Mouse (Mus musculus) CD4-positive, CD25-positive, alpha-beta regulatory T cell, adult 2 months (primary cell): ENCODE data around the gene Ezh1.

Experiments
- DNase-seq: peaks from one replicate; pipeline ENCODE4 v3.0.0-alpha.2; 2012; ENCODE audit warnings: low read depth, low spot score

Ezh1 gene

DNA sequence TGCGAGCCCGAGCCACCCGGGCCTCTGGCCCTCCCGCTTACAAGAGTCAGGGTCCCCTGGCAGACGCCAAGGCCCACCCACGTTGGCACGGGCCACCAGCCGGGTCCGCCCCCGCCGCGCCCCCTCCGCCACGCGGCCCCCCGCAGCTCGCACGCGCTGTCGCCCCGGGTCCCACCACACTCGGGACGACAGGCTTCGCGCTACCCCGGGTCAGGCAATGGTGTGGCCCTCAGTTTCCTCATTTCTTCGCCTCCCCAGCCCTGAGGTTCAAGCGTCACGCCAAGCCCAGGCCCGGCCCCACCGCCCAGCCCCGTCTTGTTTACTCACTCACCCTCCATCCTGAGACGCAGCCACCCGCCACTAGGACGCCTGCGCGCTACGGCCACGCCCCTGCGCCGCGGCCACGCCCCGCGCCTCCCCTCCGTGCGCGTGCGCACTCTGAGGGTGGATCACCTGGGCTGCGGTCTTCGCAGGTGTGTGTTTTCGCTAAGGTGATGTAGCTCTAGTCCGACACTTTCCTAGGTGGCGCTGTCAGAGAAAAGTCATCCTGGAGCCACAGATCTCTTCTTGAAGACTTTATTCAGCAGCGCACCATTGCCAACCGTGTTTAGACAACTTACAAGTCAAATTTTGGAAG is at the start of gene Ezh1:
TSS of gene Ezh1 (minus strand) at position 399 of the 637 bp plus-strand sequence.
- DNase-seq = peak; percentile 95

DNA sequence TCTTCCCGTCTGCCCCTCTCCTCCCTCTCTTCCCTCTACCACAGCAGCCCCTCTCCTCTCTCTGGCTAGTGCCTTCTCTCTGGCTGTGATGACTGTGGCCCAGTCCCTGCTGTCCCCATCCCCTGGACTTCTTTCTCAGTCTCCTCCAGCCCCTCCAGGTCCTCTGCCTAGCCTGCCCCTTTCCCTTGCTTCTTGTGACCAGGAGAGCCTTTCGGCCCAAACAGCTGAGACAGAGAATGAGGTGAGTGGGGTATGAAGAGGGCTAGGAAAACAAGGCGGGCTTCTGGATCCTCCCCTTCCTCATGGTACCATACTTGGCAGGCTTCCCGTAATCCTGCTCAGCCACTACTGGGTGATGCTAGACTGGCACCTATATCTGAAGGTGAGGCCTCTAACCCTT is 49.0 kb upstream of the Ezh1 start:
- DNase-seq = no peak

DNA sequence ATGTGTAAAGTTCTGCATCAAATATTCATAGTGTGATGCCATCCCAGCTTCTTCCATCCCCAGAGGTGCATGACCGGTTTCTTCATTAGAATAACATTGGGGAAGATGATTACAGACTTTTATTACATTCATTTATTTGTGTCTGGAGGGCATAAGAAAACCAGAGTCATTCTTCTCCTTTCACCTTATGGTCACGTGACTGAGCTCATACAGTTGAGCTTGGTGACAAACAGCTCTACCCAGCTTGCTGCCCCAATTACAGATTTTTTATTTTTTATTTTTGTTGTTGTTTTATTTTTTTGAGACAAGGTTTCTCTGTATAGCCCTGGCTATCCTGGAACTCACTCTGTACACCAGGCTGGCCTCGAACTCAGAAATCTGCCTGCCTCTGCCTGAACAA is 46.2 kb upstream of the Ezh1 start:
- DNase-seq = no peak

DNA sequence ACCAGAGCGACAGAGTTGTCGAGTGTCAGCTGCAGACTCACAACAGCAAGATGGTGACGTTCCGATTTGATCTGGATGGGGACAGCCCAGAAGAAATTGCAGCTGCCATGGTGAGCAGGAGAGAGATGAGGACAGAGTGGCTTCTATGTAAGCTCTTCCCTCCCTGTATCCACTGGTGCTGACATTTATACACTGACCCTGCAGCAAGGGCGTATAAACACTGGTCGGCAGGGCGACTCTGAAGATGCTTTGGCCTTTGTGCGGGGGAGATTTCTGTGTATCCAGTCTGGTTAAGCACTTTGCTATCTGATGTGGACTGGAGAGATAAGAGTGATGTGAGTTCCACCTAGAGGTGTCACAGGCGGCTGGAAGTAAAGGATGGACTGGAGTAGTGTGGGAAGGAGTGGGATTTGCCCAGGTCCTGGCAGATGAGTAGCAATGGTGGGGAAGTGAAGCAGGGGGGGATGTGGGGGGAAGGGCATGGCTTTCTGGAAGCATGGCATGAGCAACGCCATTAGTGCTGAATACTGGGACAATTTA is 43.4 kb upstream of the Ezh1 start:
- no peak for DNase-seq

DNA sequence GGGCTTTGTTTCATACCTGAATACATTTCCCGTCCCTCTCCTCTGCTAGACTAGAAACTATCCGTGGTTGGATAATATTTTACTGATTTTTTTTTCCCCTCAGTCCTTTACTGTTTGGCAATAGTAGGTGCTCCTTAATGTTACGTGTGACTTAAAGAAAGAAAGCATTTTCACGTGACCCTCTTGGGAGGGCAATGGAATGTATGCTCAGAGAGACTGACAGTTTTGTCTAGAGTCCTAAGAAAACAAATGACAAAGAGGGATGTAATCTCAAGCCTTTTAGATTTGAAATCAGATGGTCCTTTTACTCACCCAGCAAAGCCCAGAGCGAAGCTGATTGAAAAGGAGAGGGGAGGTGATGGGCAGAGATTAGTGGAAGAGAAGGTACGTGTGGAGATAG is 39.6 kb upstream of the Ezh1 start:
- no peak for DNase-seq

DNA sequence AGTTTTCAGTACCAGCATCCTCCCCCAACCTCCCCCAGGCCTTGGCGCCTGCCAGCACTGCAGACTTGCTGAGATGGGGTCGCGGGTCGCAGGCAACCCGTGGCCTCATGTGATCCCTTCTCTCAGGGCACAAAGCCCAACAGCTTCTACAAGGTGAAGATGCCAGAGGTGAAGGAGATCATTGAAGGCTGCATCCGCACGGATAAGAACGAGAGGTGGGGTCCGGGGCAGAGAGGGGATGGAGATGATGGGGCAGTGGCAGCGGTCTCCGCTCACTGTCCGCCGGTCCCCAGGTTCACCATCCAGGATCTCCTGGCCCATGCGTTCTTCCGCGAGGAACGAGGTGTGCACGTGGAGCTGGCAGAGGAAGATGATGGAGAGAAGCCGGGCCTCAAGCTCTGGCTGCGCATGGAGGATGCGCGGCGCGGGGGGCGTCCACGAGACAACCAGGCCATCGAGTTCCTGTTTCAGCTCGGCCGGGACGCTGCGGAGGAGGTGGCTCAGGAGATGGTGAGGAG is 38.8 kb upstream of the Ezh1 start:
- no peak for DNase-seq

DNA sequence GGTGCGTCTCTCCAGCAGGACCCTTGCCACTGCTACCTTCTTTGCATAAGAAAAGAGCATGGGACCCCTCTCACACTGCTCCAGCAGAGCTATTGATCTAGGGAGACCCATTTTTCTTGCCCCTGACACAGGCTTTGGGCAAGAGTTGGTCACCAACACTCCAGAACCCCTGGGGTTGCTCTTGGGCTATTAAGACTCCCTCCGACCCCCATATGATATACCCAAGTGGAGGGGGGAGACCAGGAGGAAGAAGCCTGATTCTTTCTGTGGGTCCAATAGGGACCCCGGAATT is 37.7 kb upstream of the Ezh1 start:
- no peak for DNase-seq

DNA sequence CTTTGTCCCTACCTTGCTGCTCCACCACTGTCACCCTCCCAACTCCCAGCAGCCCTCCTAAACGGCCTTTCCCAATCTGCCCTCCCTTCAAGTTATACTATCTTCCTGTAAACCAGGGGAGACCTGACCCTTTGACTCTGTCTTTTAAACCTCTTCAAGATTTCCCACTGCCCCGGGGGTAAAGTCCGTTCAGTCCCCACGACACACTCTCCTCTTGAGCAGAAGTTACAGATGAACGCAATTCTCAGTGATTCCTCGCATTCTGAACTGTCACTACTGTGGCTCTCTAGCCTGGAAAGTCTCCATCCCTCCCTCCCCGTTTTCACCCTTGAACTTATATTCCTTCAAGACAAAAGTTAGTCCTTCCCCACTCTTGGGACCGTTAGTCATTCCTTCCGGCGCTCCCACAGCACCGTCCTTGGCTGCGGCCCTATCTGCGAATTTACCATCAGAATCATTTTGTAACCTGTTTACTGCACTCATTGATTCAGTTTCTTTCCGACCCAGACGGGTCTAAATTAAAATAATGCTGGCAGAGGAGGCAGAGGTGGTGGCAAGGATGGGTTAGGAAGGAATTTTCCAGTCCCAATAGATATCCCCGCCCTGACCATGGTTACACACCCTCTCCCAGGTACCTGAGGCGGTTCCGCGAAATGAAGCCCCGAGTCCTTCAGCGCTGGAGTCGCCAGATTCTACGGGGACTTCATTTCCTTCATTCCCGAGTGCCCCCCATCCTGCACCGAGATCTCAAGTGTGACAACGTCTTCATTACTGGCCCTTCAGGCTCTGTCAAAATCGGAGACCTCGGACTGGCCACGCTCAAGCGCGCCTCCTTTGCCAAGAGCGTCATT is 37.1 kb upstream of the Ezh1 start:
- no peak for DNase-seq

DNA sequence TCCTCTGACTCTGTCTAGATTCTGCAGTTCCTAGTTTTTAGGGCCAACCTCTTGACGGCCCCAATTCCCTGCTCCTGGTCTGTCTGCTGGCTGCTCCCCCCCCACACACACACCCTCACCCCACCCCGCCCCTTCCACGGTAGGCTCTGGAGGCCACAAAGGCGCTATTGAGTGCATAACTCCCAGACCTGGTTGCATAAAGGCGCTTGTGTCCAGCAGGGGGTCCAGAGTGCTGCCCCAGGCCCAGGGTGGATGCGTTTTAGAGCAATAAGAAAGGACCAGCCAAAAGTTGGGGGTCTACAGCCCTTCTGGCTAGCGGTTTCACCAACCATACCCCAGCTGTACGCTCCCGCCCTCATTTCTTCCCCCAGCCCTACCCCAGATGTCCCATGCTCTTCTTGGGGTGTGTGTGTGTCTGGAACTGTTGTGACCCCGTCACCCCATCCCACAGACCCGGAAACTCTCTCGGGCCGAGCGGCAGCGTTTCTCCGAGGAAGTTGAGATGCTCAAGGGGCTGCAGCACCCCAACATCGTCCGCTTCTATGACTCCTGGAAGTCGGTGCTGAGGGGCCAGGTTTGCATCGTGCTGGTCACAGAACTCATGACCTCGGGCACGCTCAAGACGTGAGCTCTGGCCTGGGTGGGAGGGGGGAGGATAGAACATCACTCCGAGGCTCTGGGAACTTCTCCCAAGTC is 36.2 kb upstream of the Ezh1 start:
- peak; percentile 17 for DNase-seq

DNA sequence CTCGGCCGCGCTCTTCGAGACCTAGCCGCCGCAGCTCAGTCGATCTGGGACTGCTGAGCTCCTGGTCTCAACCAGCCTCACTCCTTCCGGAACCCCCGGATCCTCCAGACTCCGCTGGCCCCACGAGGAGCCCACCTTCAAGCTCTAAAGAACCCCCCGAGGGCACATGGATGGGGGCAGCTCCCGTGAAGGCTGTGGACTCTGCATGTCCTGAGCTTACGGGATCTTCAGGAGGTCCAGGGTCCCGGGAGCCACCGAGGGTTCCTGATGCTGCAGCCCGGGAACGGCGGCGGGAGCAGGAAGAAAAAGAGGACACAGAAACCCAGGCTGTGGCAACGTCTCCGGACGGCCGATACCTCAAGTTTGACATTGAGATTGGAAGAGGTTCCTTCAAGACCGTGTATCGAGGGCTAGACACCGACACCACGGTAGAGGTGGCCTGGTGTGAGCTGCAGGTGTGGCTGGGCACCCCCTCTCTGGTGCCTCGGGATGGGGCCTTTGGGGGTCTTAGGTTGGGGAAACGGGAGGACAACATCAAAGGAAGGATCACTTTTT is 34.6 kb upstream of the Ezh1 start:
- DNase-seq = no peak

DNA sequence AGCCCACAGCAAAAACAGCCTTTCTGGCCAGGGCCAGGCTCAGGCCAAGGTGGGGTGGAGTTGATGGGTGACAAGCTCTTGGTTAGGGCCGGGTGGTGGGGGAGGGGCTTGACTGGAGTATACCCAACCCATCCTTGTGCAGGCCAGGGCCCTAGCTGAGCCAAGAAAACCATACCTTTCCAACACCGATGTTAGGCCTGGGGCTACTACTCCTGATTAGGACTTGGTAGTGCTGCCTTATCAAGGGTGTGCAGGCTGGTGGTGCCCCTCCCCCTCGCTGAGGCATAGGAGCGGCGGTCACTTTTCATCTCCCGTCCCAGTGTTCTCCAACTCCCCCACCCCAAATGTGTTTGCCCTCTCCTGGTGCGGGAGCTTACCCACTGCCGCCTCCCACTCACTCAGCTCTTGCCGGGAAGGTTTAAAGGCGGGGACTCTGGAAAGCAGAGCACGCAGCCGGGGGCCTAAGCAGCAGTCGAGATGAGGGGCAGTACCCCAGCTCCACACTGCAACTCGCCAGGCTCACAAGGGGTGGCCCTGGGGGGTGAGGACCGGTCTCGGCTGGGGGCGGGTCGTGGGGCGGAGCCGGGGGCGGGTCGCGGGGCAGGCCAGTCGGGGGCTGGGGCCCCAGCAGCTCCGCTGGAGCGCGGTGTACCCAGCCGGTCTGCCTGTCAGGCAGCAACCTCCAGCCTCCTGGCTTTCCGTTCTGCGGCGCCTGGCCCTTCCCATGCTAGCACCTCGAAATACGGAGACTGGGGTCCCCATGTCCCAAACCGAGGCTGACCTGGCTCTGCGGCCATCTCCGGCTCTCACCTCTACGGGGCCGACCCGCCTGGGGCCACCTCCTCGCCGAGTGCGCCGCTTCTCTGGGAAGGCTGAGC is 33.9 kb upstream of the Ezh1 start, which contains the start of gene Wnk4:
TSS of gene Wnk4 (plus strand) at position 620 of the 878 bp plus-strand sequence.
- DNase-seq = peak; percentile 53

DNA sequence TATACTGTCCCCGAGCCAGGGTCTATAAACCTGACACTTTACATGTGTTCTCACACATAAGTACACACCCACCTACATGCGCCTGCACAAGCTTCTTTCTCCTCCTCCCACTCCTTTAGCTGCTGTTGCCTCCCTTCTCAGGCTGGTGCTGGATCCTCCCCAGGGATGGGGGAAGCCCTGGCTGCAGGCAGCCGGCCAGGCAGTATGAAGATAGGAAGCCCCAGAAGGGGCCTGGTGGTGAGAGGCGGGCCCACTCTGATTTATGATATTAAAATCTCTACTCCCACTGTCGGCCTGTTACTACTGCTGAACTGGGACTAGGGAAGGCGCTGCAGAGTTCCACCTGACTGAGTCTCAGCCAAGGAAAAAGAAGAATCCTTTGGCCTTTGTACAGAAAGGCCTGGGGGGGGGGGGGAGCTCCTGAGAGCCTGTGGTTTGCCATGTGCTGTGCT is 33.0 kb upstream of the Ezh1 start:
- no peak for DNase-seq

DNA sequence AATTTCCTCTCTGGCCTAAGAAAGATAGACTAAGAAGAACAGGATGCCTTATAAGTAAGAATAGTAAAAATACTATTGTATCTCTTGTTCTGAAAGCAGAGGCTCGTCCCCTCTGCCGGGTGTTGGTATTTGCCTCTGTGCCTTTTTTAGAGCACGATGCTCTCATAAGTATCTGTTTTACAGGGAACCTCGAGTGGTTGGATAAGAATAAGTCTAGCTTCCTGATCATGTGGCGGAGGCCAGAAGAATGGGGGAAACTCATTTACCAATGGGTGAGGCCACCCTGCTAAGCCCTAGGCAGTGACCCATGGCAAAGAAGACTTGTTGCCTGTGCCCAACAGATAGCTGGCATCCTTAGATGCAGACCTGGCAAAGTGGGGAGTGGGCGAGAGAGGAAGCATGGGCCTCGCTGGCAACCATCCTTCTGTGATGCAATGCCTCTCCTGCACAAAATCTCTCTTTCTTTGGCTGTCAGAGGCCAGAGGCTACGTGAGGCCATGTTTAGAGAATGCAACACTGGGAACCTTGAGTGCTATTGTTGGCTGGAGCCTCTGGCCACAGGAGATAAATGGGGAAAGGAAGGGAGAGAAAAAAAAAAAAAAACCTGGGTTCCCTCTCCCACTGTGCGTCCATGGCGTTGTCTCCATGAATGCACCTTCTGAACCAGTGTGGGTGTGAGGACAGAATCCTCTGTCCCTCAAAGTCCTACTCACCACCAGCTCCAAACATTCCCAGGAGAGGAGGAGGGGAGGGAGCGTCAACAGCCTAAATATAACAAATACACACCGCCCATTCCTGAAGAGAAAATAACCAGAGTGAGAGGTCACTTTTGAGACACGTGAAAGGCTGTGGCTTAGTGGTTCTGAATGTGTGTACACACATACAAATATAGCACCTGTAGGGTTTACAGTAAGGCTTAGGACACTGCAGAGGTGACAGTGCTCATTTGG is 29.8 kb upstream of the Ezh1 start:
- no peak for DNase-seq

DNA sequence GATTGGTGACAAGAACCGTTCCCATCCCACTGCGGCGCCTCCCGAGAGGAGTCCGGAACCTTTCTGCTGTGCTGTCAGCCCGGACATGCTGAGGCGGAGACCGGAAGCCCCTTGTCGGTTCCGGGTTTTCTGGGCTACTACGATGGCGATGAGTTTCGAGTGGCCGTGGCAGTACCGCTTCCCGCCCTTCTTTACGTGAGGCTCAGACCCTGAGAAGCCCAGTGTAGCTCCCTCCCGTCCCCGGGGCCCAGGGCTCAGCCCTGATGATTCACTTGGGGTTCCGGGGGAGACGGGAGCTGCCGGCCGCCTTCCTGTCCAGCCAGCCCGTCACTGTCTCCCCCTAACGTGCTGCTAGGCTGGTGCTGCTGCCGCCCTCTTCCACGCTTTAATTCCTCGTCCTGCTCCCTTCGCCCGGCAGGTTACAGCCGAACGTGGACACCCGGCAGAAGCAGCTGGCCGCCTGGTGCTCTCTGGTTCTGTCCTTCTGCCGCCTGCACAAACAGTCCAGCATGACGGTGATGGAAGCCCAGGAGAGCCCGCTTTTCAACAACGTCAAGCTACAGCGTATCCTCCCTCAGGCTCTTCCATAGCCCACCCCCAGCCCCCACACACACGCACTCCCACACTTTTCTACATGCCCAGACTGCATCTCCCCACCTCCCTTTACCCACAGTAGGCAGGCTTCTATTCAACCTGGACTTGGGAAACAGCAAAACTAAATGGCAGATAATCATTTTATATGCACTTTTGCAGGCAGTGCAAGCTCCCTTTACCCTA is 27.5 kb upstream of the Ezh1 start, which contains the start of gene Vps25:
TSS of gene Vps25 (plus strand) at position 95 of the 777 bp plus-strand sequence.
- DNase-seq = peak; percentile 89

DNA sequence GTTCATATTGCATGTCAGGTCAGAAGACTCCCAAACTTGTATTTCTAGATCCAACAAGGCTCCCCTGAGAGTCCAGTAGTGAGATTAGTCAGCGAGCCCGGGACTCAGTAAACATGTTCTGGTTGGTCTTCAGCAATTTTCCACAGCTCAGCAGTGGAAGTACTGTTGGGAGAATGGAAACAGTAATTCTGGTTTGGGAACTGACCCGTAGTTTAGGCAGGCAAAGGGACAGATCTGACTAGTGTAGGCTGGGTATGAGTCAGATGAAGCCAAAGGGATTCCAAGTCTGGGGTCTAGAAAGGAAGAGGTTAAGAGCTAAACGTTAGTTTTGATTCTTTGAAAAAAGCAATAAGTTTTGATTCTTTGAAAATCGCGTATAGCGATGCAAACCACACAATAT is 26.7 kb upstream of the Ezh1 start:
- DNase-seq = peak; percentile 20

DNA sequence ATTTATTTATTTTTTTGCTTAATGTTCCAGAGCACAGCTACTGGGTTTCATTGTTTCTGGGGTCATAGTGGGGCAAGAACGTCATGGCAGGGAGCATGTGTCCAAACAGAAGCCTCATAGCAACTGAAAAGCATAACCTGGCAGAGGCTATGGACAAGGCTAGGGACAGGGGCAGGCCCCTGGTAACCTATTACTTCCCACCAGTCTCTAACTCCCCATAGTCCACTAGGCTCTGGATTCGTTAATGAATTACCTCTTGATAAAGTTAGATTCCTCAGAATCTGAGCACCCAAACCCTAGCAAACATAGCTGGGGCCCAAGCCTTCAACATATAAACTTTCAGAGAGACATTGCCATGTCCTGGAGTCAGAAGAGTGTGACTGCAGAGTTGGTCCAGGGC is 24.8 kb upstream of the Ezh1 start:
- DNase-seq = no peak

DNA sequence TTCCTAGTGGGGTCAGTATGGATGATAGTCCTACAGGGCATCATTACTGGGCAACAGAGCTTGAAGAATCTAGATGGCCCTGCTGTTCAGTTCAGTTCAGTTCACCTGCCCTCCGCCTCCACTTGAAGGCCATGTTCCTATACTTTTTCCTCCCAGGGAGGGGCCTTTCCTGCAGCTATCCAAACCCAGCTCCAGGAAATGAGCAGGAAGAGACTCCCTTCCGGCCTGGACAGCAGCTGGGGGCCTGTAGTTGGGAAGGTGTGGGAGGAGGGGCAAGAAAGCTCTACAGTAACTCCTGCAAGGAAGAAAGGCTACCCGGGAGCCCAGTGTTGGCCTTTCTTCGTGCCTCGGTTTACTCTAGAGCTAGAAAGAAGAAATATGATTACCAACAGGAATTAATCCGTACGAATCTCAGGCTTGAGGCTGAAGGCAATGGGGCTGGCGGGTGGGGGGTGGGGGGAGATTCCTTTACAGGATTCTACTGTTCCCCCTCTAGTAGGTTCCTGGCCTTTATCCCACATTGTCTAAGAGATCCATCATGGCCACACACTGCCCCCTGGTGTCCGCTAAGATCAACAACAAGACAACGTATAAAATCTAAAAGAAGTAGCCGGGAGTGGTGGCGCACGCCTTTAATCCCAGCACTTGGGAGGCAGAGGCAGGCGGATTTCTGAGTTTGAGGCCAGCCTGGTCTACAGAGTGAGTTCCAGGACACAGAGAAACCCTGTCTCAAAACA is 22.2 kb upstream of the Ezh1 start:
- peak; percentile 87 for DNase-seq

DNA sequence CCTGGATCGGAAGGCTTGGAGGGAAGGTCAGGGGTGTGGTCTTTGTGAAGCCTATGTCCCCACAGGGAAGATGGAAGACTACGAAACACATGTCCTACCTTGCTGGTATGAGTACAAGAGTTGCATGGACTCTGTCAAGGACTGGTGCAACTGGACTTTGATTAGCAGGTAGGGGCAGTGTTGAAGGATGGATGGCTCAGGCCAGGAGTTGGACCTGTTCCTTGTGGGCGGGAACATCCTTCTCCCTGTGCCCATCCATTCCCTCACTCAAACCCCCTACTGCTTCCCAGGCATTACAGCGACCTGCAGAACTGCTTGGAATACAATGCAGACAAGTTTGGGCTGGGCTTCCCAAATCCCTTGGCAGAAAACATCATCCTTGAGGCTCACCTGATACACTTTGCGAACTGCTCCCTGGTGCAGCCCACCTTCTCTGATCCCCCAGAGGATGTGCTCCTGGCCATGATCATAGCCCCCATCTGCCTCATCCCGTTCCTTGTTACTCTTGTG is 21.3 kb upstream of the Ezh1 start:
- no peak for DNase-seq
